Mouse (Mus musculus): ENCODE data around the gene Siae.
A peak's percentile ranks its signal among the peaks of the same experiment; 100 is the strongest.

The Siae gene

DNA sequence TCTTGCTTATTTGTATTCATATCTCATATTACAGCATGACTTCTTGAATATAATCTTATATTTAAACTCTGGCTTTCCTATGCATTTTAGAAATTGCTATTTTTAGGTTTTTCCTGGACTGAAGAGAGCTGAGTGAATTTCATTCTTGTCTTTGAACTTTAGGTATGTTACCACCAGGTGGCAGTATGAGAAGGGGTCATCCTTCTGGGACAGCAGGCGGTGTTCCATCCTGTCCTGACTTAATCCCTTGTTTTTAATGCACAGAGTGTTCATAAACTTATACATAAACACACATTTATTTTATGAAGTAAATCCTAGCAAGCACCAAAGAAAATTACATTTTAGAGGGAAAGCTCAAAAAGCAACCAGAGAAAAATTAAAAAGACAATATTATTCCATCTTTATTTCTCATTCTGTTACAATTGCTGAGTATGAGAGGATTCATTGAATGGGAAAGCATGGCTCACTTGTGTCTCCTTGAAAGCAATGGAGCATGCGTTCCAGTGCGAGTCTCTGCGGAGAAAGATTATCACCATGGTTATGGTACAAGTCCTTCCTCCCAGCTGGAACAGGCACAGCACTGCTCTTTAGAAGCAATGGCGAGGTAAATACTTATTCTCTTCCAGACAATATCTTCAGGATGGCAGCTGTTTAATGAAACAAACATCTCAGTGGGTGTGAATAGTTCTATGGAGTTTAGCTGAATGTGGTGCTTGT lies 134.6 kb downstream of the Siae start:
- peak; percentile 70 for DNase-seq
